Mouse (Mus musculus) lung, adult 10 weeks (tissue): ENCODE data around the gene Gjb3. TPM values are rescaled to one million over a fixed set of nuclear protein-coding genes. Genes with fewer than 3 reads are reported as not detected.

Experiments used
- polyA plus RNA-seq: library from polyadenylated mRNA; stranded (reverse); fragments of 350-450 nt; fragmentation: Illumina TruSeq; extraction: RNeasy Lipid Tissue Mini Kit (QIAGEN cat#74804); gene quantifications from one replicate; pipeline ENCODE4 v1.2.3, GENCODE M21; 2014; ENCODE audit warnings: low read depth, low replicate concordance; ENCODE audit not compliant: insufficient read depth

The Gjb3 gene
- 0.75 TPM for polyA plus RNA-seq

DNA sequence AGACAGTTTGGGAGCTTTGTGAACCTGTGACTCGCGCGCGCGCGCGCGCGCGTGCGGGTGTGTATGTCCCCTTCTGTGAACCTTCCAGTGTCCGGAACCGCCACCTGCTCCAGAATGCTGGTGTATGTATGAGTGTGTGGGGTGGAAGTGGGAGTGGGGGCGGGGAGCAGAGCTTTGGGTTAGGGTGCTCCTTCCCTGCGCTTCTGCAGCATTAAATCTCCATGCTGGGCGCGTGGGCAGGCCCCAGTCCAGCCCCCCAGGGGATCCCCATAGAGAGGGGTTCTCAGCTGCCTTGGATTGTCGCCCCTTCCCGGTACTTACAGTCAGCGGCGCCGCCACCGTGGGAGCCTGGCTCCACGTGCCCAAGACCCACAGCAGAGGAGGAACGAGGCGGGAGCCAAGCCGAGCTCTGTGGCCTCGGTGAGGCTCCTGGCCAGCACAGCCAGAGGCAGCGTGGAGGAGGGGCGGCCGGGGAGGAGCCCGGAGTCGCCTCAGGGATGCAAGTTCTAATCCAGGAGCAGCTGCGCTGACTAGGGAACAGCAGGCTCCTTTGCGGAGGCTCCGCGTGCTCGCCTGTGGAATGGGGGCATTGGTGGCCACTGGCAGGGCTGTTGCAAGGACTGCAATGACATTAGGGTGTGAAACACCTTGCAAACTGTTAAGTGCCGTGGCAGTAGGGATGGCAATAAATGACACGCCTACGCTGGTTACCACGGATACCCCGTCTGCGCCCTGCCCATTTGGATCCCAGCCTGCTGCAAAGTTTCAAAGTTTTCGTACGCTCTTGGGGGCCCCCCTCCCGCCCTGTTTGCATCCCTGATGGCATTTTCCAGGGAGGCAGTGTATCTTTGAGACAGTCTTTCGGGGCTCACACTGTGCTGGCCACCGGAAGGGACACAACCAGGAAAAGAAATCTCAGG lies at the start of gene Gjb3:
TSS of gene Gjb3 (minus strand) at position 664 of the 920 bp plus-strand sequence.

DNA sequence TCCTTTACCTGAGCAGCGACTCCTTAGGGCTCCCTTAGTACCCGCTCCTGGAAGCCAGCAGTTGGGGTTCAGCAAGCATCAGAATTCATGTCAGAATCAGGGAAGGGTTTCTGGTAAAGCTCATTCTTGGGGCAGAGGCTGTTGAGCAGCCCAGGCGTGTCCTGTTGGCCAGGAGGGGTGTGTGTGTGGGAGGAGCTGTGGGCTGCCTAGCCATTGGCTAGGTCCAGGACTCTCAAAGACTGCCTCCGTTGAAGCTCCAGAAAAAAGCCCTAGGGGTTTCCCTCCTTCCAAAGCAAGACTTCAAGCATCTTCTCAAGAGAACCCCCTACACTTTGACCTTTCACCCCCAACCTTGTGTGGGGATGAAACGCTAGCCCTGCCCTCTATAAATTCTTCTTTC lies 27.4 kb upstream of the Gjb3 start, which contains the start of gene Gjb5:
TSS of gene Gjb5 (minus strand) at position 164 of the 400 bp plus-strand sequence.

DNA sequence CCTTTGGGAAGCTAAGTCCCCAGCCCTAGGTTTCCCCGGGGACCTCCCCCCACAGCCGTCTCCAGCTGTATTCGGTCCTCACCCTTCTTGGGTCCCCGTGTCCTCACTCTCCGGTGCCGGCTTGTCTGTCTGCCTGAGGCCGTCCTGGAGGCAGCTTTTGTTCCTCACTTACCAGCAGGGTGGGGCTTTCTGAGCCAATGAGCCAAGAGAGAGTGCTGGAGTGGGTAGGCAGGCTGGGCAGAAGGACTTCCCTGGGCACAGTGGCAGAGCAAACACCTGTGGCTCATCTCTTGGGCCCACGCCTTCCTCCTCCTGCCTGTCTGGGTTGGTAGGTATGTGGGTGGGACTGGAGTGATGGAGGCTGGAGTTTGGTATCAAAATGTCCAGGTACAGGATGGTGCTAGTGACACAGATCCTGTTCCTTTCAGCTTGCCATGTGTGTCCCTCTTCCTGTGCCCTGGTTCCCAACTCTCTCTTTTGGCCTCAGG lies 23.4 kb upstream of the Gjb3 start, which contains the start of gene Gjb4:
TSS of gene Gjb4 (minus strand) at position 131 of the 488 bp plus-strand sequence.

DNA sequence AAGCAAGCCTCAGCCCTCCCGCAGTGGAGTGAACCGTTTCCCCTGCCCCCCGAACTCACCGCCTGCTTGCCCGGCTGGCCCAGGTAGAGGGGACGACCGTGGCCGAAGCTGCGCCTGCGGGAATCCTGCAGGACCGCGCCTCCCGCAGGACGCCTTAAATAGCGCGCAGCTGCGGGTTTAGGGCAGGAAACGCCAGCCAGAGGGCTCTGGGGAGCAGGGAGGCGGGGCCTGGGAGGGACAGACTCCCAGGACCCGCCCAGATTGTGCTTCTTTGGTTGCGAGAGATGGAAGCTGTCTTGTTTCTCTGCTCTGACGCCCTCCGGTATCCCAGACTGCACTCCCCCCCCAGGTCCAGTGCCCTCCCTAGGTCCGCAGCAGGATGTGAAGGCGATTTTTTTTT lies 16.8 kb downstream of the Gjb3 start, which contains the start of gene Gja4:
TSS of gene Gja4 (minus strand) at position 179 of the 400 bp plus-strand sequence.

Other genes starting within 250 kb of the Gjb3 start
- 12.9 TPM for gene Tmem35b, start 207.2 kb downstream of the Gjb3 start, polyA plus RNA-seq
- gene Dlgap3, start 161.6 kb downstream of the Gjb3 start, polyA plus RNA-seq: not detected
- gene Smim12, start 87.1 kb downstream of the Gjb3 start, polyA plus RNA-seq: 51.0 TPM
- gene Gja4, start 16.8 kb downstream of the Gjb3 start, polyA plus RNA-seq: 29.3 TPM
- gene Gjb4, start 23.2 kb upstream of the Gjb3 start, polyA plus RNA-seq: not detected
- 0.80 TPM for gene Gjb5, start 27.3 kb upstream of the Gjb3 start, polyA plus RNA-seq